Mouse (Mus musculus) limb, embryonic 14.5 days (tissue): ENCODE results near the gene Acsbg1. TPM values are rescaled to one million over a fixed set of nuclear protein-coding genes. Genes with fewer than 3 reads are reported as not detected.

Source experiments
- ATAC-seq: fragments of 200-750 bp; cut with Nextera tagmentation; 2 replicates; pipeline ENCODE4 v1.8.0; 2017; ENCODE audit warnings: low read depth, moderate number of reproducible peaks, moderate TSS enrichment; ENCODE audit not compliant: low FRiP score
- DNase-seq: peaks from one replicate; pipeline ENCODE4 v3.0.0-alpha.2; 2015; ENCODE audit warnings: low spot score
- H3K27ac ChIP-seq: fragments of 300-500 bp; sonication (generic); replicated peaks from 2 replicates; pipeline ENCODE4 v1.5.1; 2014; ENCODE audit warnings: low read depth, mild to moderate bottlenecking, low read length, moderate library complexity, mixed read lengths
- H3K27me3 ChIP-seq: fragments of 300-500 bp; sonication (generic); 2 replicates; pipeline ENCODE4 v1.6.1; 2014; ENCODE audit warnings: low read length, mixed read lengths; ENCODE audit not compliant: control insufficient read depth, insufficient read depth
- H3K36me3 ChIP-seq: fragments of 300-500 bp; sonication (generic); 2 replicates; pipeline ENCODE4 v1.6.1; 2014; ENCODE audit warnings: mild to moderate bottlenecking, low read length, moderate library complexity, mixed read lengths; ENCODE audit not compliant: control insufficient read depth, insufficient read depth
- H3K4me1 ChIP-seq: fragments of 300-500 bp; sonication (generic); 2 replicates; pipeline ENCODE4 v1.6.1; 2014; ENCODE audit warnings: antibody characterized with exemption, low read length, mixed read lengths; ENCODE audit not compliant: control insufficient read depth, insufficient read depth
- H3K4me2 ChIP-seq: fragments of 300-500 bp; sonication (generic); replicated peaks from 2 replicates; pipeline ENCODE4 v1.6.1; 2014; ENCODE audit warnings: low read depth, mild to moderate bottlenecking, low read length, moderate library complexity; ENCODE audit not compliant: severe bottlenecking
- H3K4me3 ChIP-seq: fragments of 300-500 bp; sonication (generic); replicated peaks from 2 replicates; pipeline ENCODE4 v1.5.1; 2014; ENCODE audit warnings: low read length
- H3K9ac ChIP-seq: fragments of 300-500 bp; sonication (generic); 2 replicates; pipeline ENCODE4 v1.6.1; 2014; ENCODE audit warnings: mild to moderate bottlenecking, low read depth, low read length, moderate library complexity; ENCODE audit not compliant: severe bottlenecking
- H3K9me3 ChIP-seq: fragments of 300-500 bp; sonication (generic); 2 replicates; pipeline ENCODE4 v1.6.1; 2016; ENCODE audit warnings: low read length; ENCODE audit not compliant: control insufficient read depth
- POLR2A ChIP-seq: fragments of 200-500 bp; IDR thresholded peaks from 2 replicates; pipeline ENCODE4 v1.8.0; 2012; ENCODE audit warnings: inconsistent platforms, mild to moderate bottlenecking, moderate library complexity, borderline replicate concordance; ENCODE audit not compliant: insufficient read depth, insufficient read length; ENCODE audit errors: extremely low read depth
- WGBS: fragments of 180-500 bp; shearing (Covaris S2); extraction: QIAGEN DNeasy Blood & Tissue Kit; methylation state at CpG from one replicate; pipeline ENCODE4 v1.1.7; 2014; 5-methylcytosine and 5-hydroxymethylcytosine counted together
- polyA plus RNA-seq, 2 experiments: library from polyadenylated mRNA; depleted of rRNA in 1 of 2; stranded (reverse) in 1 of 2; unstranded in 1 of 2; fragments of >200 nt; fragmentation: Nextera tagmentation in 1 of 2; extraction: Ambion mirVana in 1 of 2; gene quantifications; 2 replicates each; pipeline versions ENCODE4 v1.2.1 to v1.2.3; 2012 to 2014

Acsbg1 gene
- polyA plus RNA-seq, 2 experiments = 0.40 to 0.51 TPM

DNA sequence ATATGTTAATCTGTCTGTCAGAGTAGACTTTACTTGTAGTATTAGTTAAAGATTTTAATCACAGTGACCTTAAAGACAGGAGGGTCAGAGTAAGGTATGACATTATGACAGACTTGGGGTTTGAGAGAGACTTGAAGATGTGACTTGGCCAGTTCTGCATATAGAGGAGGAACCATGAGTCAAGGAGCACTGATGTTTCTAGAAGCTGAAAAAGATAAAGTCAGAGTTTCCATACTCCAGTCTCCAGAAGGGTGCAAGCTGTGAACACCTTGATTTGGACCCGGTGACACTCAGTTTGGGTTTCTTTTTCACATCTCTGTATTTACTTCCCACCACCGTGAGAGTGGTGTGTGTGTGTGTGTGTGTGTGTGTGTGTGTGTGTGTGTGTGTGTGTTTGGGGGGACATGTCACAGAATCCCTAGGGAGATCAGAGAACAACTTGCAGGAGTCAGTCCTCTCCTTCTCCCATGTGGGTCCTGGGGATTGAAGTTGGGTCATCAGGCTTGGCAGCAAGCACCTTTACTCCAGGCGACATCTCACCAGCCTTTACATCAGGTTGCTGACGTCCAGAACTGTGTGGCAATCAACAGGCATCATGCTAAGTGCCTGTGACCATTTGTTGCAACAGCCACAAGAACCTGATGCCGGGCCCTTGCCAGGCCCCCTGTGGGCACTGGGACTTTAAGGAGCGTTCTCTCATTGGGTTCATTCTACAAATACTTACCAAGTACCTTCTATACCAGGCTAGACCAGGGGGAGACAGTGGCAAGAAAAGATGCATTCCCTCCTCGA, 22.3 kb upstream of the Acsbg1 start:
- 68% methylated on average over 7 of the region's 7 CpGs for WGBS
- ATAC-seq (no peak), DNase-seq (no peak)
- no peak overlapping the region for H3K4me3 ChIP-seq
- no peaks in the 10 kb centered on the region for H3K9me3 ChIP-seq
- H3K9ac ChIP-seq = no peak overlapping the region
- no peaks in the 10 kb centered on the region for H3K4me1 ChIP-seq
- no peak overlapping the region for H3K27ac ChIP-seq
- no peak overlapping the region for H3K4me2 ChIP-seq
- no peak for TF ChIP-seq POLR2A
- no peaks in the 10 kb centered on the region for H3K36me3 ChIP-seq
- no peaks in the 10 kb centered on the region for H3K27me3 ChIP-seq

DNA sequence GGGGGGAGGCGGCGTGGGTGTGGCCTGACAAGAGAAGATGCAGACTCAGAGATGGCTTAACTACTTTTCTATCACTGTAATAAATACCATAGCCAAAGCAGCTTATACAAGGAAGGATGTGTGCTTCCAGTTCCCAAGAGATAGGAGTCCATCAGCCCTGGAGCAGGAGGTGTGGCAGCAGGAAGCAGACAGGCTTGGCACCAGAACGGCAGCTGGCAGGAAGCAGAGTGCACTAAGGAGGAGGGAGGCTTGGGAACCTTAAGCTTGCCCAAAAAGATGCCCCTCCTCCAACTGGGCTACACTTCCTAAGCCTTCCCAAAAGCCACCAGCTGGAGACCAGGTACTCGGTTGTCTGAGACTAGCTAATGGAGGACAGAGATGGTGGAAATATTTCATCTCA, 21.2 kb upstream of the Acsbg1 start:
- H3K4me3 ChIP-seq = no peak overlapping the region
- WGBS = 56% methylated on average over 2 of the region's 4 CpGs
- no peaks in the 10 kb centered on the region for H3K36me3 ChIP-seq
- no peak for ATAC-seq
- no peak overlapping the region for H3K27ac ChIP-seq
- no peak overlapping the region for H3K9ac ChIP-seq
- H3K27me3 ChIP-seq = no peaks in the 10 kb centered on the region
- no peak for DNase-seq
- TF ChIP-seq POLR2A = no peak
- no peaks in the 10 kb centered on the region for H3K9me3 ChIP-seq
- no peaks in the 10 kb centered on the region for H3K4me1 ChIP-seq
- no peak overlapping the region for H3K4me2 ChIP-seq

DNA sequence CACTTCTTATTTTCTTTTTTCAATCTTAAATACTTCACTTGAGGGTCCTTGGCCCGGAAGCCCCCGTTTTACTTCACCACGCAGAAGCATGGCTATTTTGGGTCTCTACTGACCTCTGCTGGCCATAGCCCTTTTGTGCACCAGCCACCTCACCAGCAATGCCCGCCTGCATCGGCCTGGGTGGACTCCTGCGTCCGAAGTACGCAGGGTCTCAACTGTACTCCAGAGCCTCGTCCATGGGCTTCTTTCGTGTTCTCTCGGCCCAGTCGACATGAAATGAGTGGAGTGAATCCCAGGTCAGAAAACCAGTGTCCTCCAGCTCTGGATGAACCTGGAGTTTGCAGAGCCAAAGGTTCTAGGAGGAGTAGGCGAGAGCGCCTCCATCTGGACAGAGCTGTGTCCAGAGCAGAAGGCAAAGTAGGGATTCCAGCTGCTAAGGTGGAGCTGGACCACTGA, 14.9 kb upstream of the Acsbg1 start:
- peak overlapping the region; percentile 38; the same call in 1 of the 2 replicates for H3K9ac ChIP-seq
- ATAC-seq (peak; percentile 88), DNase-seq (peak; percentile 75)
- H3K4me3 ChIP-seq = peak overlapping the region; percentile 30
- peak overlapping the region; percentile 58 for H3K4me2 ChIP-seq
- 3% methylated on average over 14 of the region's 14 CpGs for WGBS
- H3K4me1 ChIP-seq = no peaks in the 10 kb centered on the region
- no peak overlapping the region for H3K27ac ChIP-seq
- no peaks in the 10 kb centered on the region for H3K9me3 ChIP-seq
- no peaks in the 10 kb centered on the region for H3K36me3 ChIP-seq
- no peak for TF ChIP-seq POLR2A
- no peaks in the 10 kb centered on the region for H3K27me3 ChIP-seq

DNA sequence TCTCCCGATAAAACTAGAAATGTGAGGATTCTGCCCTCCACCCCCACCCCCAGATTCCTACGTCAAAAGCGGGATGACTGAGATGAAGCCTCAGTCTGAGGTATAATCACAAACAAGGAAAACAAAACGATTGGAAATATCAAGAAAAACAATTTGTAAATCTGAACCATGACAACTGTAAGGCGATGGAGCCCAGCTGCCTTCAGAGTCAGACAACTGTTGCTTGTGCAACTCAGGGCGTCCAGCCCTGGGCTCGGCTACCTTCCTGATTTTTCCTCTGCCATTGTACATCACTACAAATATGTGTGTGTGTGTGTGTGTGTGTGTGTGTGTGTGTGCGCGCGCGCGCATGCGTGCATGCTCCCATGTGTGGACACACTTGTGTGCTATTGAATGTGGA, 12.2 kb upstream of the Acsbg1 start:
- 88% methylated on average over 13 of the region's 13 CpGs for WGBS
- no peak overlapping the region for H3K4me2 ChIP-seq
- DNase-seq = no peak
- no peak overlapping the region for H3K9ac ChIP-seq
- H3K4me3 ChIP-seq = no peak overlapping the region
- no peak for TF ChIP-seq POLR2A
- H3K9me3 ChIP-seq = no peaks in the 10 kb centered on the region
- H3K4me1 ChIP-seq = no peaks in the 10 kb centered on the region
- no peak overlapping the region for H3K27ac ChIP-seq
- ATAC-seq = no peak
- no peaks in the 10 kb centered on the region for H3K36me3 ChIP-seq
- no peaks in the 10 kb centered on the region for H3K27me3 ChIP-seq

DNA sequence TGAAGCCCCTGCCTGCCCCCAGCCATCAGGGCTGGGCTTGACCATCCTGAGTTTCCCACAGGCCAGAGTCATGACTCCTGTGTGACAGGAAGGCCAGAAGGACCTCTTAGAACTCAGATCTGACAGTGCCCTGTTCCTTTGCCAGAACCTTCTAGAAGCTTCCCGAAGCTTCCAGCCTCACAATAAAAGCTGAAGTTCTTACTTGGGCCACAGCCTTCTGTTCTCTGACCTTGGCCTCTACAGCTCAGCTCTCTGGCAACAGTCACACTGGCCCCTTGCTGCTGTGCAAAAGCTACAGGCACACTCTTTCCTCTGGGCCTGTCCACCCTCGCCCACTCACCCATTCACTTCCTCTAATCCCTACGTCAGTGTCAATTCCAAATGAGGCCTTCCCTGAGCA, 10.3 kb upstream of the Acsbg1 start:
- no peak for TF ChIP-seq POLR2A
- H3K27me3 ChIP-seq = no peaks in the 10 kb centered on the region
- no peak overlapping the region for H3K4me2 ChIP-seq
- ATAC-seq = no peak
- DNase-seq = no peak
- no peak overlapping the region for H3K27ac ChIP-seq
- H3K9me3 ChIP-seq = no peaks in the 10 kb centered on the region
- H3K4me3 ChIP-seq = no peak overlapping the region
- no peak overlapping the region for H3K9ac ChIP-seq
- no peaks in the 10 kb centered on the region for H3K4me1 ChIP-seq
- no peaks in the 10 kb centered on the region for H3K36me3 ChIP-seq
- WGBS = 82% methylated on average over 3 of the region's 3 CpGs
